Mouse (Mus musculus) olfactory bulb, adult 2 months (tissue): ENCODE measurements at regions not wholly inside any gene's neighbourhood (a gene's known extent, or its start where the extent isn't known, plus 50 kb on each side); places are given as distances from the start of the nearest gene placed in this dataset.

Source experiments
- CTCF ChIP-seq: fragments of 200-500 bp; IDR thresholded peaks from 2 replicates; pipeline ENCODE4 v1.5.1; 2012; ENCODE audit warnings: low read depth, mild to moderate bottlenecking, low read length, moderate library complexity; ENCODE audit not compliant: insufficient read depth
- POLR2A ChIP-seq: fragments of 200-500 bp; IDR thresholded peaks from 2 replicates; pipeline ENCODE4 v1.6.1; 2012; ENCODE audit warnings: mild to moderate bottlenecking, low read depth, low read length, moderate library complexity; ENCODE audit not compliant: insufficient read depth

GRCm38 (mm10) chr3:149379866-149380472 lies 389.6 kb upstream of the Adgrl2 start:
- TF ChIP-seq CTCF (no peak), POLR2A (no peak)
